Mouse (Mus musculus) ES-E14 (cell line): ENCODE measurements around the gene 4930503B20Rik. TPM values are rescaled to one million over a fixed set of nuclear protein-coding genes. Genes with fewer than 3 reads are reported as not detected.

Source experiments
- DNase-seq: peaks from one replicate; pipeline ENCODE4 v3.0.0-alpha.2; 2013; ENCODE audit warnings: low read depth, low spot score
- H3K27ac ChIP-seq: 2 replicates; pipeline ENCODE4 v1.5.1; 2012; ENCODE audit warnings: low read depth, mild to moderate bottlenecking, low read length, moderate library complexity, mixed read lengths; ENCODE audit not compliant: poor library complexity, insufficient read depth, severe bottlenecking
- H3K36me3 ChIP-seq: 2 replicates; pipeline ENCODE4 v1.6.1; 2012; ENCODE audit warnings: mild to moderate bottlenecking, low read length, moderate library complexity, mixed read lengths; ENCODE audit not compliant: control insufficient read depth, poor library complexity, insufficient read depth, severe bottlenecking
- H3K4me1 ChIP-seq, 2 experiments: fragments of 150-350 bp in 1 of 2; sonication (generic) in 1 of 2; 2 replicates each; pipeline ENCODE4 v1.6.1; 2012; ENCODE audit warnings: low read length in 2 of 2, mild to moderate bottlenecking in 1 of 2, mixed read lengths in 1 of 2; ENCODE audit not compliant: control insufficient read depth in 2 of 2, insufficient read depth in 2 of 2, poor library complexity in 1 of 2
- H3K4me3 ChIP-seq, 2 experiments: fragments of 150-350 bp in 1 of 2; sonication (generic) in 1 of 2; 2 replicates each; pipeline ENCODE4 v1.5.1; 2012; ENCODE audit warnings: low read length in 2 of 2, low read depth in 1 of 2, mild to moderate bottlenecking in 1 of 2, mixed read lengths in 1 of 2; ENCODE audit not compliant: insufficient read depth in 1 of 2, poor library complexity in 1 of 2, severe bottlenecking in 1 of 2
- H3K9ac ChIP-seq: 2 replicates; pipeline ENCODE4 v1.6.1; 2012; ENCODE audit warnings: low read depth, mild to moderate bottlenecking, low read length, mixed read lengths; ENCODE audit not compliant: poor library complexity, insufficient read depth, severe bottlenecking
- H3K9me3 ChIP-seq: fragments of 150-350 bp; sonication (generic); 2 replicates; pipeline ENCODE4 v1.6.1; 2012; ENCODE audit warnings: low read depth, mild to moderate bottlenecking, low read length; ENCODE audit not compliant: control insufficient read depth, insufficient read depth
- CHD2 ChIP-seq: IDR thresholded peaks from 2 replicates; pipeline ENCODE4 v1.6.1; 2014; ENCODE audit warnings: mild to moderate bottlenecking, low read depth, low read length, inconsistent platforms
- HCFC1 ChIP-seq: IDR thresholded peaks from 2 replicates; pipeline ENCODE4 v1.6.1; 2012; ENCODE audit warnings: low read length, inconsistent platforms, borderline replicate concordance; ENCODE audit not compliant: insufficient read depth
- MAFK ChIP-seq: IDR thresholded peaks from 2 replicates; pipeline ENCODE4 v1.6.1; 2014; ENCODE audit warnings: mild to moderate bottlenecking, low read depth, low read length, inconsistent platforms; ENCODE audit not compliant: insufficient read depth
- ZC3H11A ChIP-seq: IDR thresholded peaks from 2 replicates; pipeline ENCODE4 v1.6.1; 2012; ENCODE audit warnings: low read depth, mild to moderate bottlenecking, inconsistent platforms, low read length, borderline replicate concordance
- ZNF384 ChIP-seq: IDR thresholded peaks from 2 replicates; pipeline ENCODE4 v1.6.1; 2012; ENCODE audit warnings: low read depth, low read length, inconsistent platforms
- in situ Hi-C, 2 experiments: fragments of 600-800 bp; cut with MboI; formaldehyde crosslinking; loops; one replicate each; pipeline ENCODE4 v1.15.1; 2025; ENCODE audit warnings: low sequenced_read_pairs in 2 of 2, inconsistent platforms in 1 of 2; ENCODE audit not compliant: unreplicated experiment in 2 of 2
- total RNA-seq: library from RNA; depleted of rRNA; stranded (reverse); fragments of 300-350 nt; gene quantifications from 2 replicates; pipeline ENCODE4 v1.2.3, GENCODE M21; 2012

4930503B20Rik gene
- total RNA-seq, 1 experiment: not detected

GRCm38 (mm10) chr3:146610322-146610721, 40.8 kb downstream of the 4930503B20Rik start:
- Histone ChIP-seq H3K4me3 (no peak overlapping the region), H3K27ac (no peak overlapping the region)
- in situ Hi-C loops: no loop called here

DNA sequence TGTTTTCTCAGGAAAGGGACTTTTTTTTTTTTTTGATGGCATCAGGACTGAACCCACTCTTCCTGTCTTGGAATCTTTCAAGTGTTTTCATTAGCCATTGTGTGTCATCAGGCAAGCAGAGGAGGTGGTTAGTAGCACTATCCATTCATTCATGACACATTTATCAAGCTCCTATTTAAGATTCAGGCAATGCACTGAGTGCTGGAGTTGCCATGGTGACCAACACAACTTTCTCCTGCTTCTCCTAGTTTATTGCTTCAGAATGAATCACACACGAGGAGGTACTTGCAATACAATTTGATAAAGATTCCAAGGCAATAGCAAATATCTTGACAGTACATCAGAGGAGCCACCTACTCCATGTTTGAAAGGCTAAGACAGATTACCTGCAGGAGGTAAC, 43.7 kb downstream of the 4930503B20Rik start:
- Histone ChIP-seq H3K27ac (no peak overlapping the region), H3K9me3 (no peaks in the 10 kb centered on the region), H3K36me3 (no peaks in the 10 kb centered on the region), H3K9ac (no peak overlapping the region), H3K4me1 (peaks cover 0 to 3% of the 10 kb centered on the region in 2 experiments; a peak in 2 of 4 replicates), H3K4me3 (no peak overlapping the region)
- in situ Hi-C loops: no loop called here
- no peak for DNase-seq
- TF ChIP-seq MAFK (no peak), HCFC1 (no peak), CHD2 (no peak), ZNF384 (no peak), ZC3H11A (no peak)

More at GRCm38 (mm10) chr3:146610322-146610721, 40.8 kb downstream of the 4930503B20Rik start:
- no peaks in the 10 kb centered on the region for H3K9me3 ChIP-seq
- TF ChIP-seq MAFK (no peak), HCFC1 (no peak), ZNF384 (no peak), CHD2 (no peak), ZC3H11A (no peak)
- peaks cover 0 to 3% of the 10 kb centered on the region in 2 experiments; a peak in 2 of 4 replicates for H3K4me1 ChIP-seq
- no peak for DNase-seq
- H3K9ac ChIP-seq: no peak overlapping the region
- H3K36me3 ChIP-seq: no peaks in the 10 kb centered on the region

- H3K27ac ChIP-seq: no peak overlapping the region
- no peak for TF ChIP-seq ZC3H11A
- TF ChIP-seq MAFK: no peak
- TF ChIP-seq ZNF384: no peak
- TF ChIP-seq HCFC1: no peak
- no peak for TF ChIP-seq CHD2
- H3K36me3 ChIP-seq: no peaks in the 10 kb centered on the region
- H3K4me3 ChIP-seq: no peak overlapping the region
- DNase-seq: no peak
- no peaks in the 10 kb centered on the region for H3K9me3 ChIP-seq
- no peaks in the 10 kb centered on the region; a peak in 1 of 4 replicates for H3K4me1 ChIP-seq
- H3K9ac ChIP-seq: no peak overlapping the region
- in situ Hi-C loops: no loop called here
Observed at GRCm38 (mm10) chr3:146604647-146605046, 46.5 kb downstream of the 4930503B20Rik start.

DNA sequence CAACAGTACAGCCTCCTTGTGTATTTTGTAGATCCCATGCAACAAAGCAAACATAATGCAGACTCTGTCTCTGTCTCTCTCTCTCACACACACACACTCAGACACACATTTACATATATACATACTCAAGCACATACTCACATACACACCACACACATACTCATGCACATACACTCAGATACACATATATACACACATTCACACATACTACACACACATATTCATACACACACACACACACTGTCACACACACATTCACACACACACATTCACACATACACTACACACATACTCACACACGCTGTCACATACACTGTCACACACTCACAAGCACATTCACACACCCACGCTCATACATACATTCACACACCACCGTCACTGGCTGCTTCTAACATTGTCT, 48.6 kb downstream of the 4930503B20Rik start:
- no peaks in the 10 kb centered on the region for H3K4me1 ChIP-seq
- in situ Hi-C loops: no loop called here
- no peak overlapping the region for H3K9ac ChIP-seq
- H3K36me3 ChIP-seq: no peaks in the 10 kb centered on the region
- no peaks in the 10 kb centered on the region for H3K9me3 ChIP-seq
- DNase-seq: no peak
- TF ChIP-seq CHD2: no peak
- no peak for TF ChIP-seq MAFK
- TF ChIP-seq HCFC1: no peak
- TF ChIP-seq ZNF384: no peak
- no peak for TF ChIP-seq ZC3H11A
- no peak overlapping the region for H3K4me3 ChIP-seq
- no peak overlapping the region for H3K27ac ChIP-seq

DNA sequence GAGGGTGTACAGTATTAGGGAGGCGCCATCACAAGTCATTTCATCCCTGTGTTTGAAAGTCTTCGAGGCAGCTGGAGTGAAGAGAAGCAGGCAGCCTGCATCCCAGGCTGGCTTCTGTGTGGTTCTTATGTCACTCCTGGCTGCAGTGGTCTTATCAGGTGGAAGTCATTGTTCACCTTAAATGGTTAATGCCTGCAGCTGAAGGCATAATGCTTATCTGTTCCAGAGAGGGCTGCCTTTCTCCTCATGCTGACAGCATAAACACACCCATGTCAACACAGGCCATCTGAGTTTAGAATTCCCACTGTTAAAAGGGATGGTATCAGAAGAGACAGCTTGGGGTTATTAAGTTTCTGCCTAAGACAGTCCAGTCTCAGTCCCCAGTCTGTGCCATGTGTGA, 49.9 kb downstream of the 4930503B20Rik start:
- H3K4me1 ChIP-seq: no peaks in the 10 kb centered on the region
- H3K4me3 ChIP-seq: no peak overlapping the region
- H3K9me3 ChIP-seq: no peaks in the 10 kb centered on the region
- no peak for DNase-seq
- no peak overlapping the region for H3K9ac ChIP-seq
- H3K36me3 ChIP-seq: no peaks in the 10 kb centered on the region
- TF ChIP-seq ZC3H11A (no peak), MAFK (no peak), HCFC1 (no peak), ZNF384 (no peak), CHD2 (no peak)
- H3K27ac ChIP-seq: no peak overlapping the region
- in situ Hi-C loops: no loop called here
